Mouse (Mus musculus): Measurements from ENCODE around the gene Soga3. TPM values are rescaled to one million over a fixed set of nuclear protein-coding genes. Genes with fewer than 3 reads are reported as not detected.

The Soga3 gene
- 72.8 and 90.4 TPM in 2 replicates for polyA plus RNA-seq (2016; fragmentation: Nextera tagmentation; extraction: Ambion mirVana)

DNA sequence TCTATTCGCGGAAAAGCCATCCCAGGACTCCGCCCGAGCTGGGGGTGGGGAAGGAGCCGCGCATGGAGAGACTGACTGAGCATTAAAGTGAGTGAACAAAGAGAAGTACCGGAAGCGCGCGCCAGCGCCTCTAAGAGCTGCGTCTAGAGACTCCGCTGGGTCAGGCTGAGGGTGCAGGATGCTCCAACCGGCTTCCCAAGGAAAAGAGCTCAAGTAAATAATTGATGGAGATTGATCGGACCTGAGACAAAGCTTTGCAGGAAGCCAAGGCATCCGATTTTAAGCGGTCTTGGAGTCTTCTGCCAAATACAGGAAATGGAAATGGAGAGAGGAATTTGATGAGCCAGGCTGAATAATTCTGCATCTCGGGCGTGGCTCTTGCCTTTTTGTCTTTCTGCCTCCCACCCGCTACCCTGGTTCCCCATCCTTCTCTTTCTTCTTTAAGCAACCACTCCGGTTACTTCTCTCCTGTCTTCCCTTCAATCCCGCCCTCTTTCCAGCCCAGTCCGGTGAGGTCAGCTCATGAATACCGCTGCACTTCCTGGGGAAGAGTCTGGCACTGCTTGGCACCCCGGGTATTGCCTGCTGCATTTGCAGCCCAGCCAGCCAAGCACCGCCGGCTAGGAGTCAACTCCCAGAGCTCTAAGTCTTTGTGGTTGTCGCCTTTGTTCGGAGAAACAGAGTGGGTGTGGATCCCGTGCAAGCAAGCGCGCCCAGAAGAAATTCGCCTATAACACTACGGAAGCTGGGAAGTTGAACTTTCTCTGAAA is at the start of gene Soga3:
Gene Soga3, plus strand, starts transcription at position 274 of the 770 bp plus-strand sequence.
- Histone ChIP-seq H3K27me3 (no peaks in the 10 kb centered on the region; the same call in 1 of the 2 replicates), H3K9ac (peak within 1 kb of the TSS; percentile 86), H3K36me3 (no peaks in the 10 kb centered on the region), H3K4me3 (peak within 1 kb of the TSS; percentile 62), H3K4me2 (replicated peaks) (peak within 1 kb of the TSS; percentile 86), H3K4me1 (peaks cover 15% of the 10 kb centered on the region), H3K27ac (peak within 1 kb of the TSS; percentile 96), H3K9me3 (replicated peaks) (no peaks in the 10 kb centered on the region)
- 1% methylated on average over 34 of the region's 34 CpGs for WGBS
- ATAC-seq (ENCODE audit: low FRiP score), result peak; percentile 90

DNA sequence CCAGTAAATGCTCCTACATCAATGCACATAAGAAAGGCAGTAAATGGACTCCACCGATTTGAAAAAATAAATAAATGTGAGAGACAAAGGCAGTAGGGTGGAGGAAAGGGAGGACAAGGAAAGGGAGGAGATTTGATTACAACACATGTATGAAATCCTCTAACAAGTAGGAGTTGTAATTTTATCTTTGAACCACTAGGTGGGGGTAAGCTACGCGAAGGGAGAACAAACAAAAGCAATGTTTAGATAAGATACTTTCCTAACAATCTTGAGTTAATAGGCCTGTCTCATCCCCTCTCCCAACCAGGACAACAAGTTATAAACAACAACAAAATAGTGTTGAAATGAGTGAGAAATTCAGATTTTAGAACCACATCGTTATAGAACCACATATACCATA is 36.7 kb upstream of the Soga3 start:
- H3K9ac ChIP-seq, result no peak overlapping the region
- ATAC-seq (ENCODE audit: low FRiP score), result 0 out of 2 replicates have a peak, but pooled peaks have one; percentile 11
- H3K27ac ChIP-seq, result no peak overlapping the region
- no peak overlapping the region for H3K4me3 ChIP-seq
- no peaks in the 10 kb centered on the region for H3K36me3 ChIP-seq
- no peaks in the 10 kb centered on the region for H3K4me1 ChIP-seq
- H3K27me3 ChIP-seq, result no peaks in the 10 kb centered on the region
- WGBS, result 14% methylated on average over 4 of the region's 4 CpGs
- H3K9me3 ChIP-seq (replicated peaks), result no peaks in the 10 kb centered on the region
- H3K4me2 ChIP-seq (replicated peaks), result no peak overlapping the region

DNA sequence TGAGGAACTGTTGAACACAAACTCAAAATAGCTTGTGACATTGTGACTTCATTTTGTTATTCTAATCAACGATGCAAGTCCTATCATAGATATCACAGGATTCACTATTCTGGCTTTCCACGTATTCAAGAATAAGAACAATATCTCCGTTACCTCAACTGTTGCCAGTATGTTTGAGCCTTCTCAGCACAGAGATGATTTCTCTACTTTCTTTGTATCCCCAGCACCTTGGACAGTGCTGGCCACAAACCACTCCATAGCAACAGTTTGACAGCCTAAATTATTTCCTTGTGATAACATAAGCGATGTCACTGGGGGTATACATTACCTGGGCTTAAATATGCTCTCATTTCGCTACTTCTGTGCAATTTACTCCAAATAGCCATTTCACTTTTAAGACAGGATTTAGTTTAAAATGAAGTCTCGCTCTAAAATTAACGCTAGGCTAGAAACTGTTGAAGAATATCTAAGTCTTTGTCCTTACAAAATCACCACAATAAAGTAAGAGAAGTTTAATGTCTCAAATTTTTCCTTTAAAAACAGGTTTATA is 1.0 kb upstream of the Soga3 start:
- H3K27me3 ChIP-seq, result no peaks in the 10 kb centered on the region; the same call in 1 of the 2 replicates
- no peaks in the 10 kb centered on the region for H3K9me3 ChIP-seq (replicated peaks)
- peak overlapping the region; percentile 29; the same call in 1 of the 2 replicates for H3K9ac ChIP-seq
- peak overlapping the region; percentile 86 for H3K4me2 ChIP-seq (replicated peaks)
- no peaks in the 10 kb centered on the region for H3K36me3 ChIP-seq
- no peak overlapping the region for H3K27ac ChIP-seq
- WGBS, result 32% methylated on average over 7 of the region's 7 CpGs
- ATAC-seq (ENCODE audit: low FRiP score), result no peak
- H3K4me3 ChIP-seq, result 0 out of 2 replicates have a peak overlapping the region, but pooled peaks have one; percentile 18
- H3K4me1 ChIP-seq, result peaks cover 7% of the 10 kb centered on the region

- no peak for ATAC-seq (ENCODE audit: low FRiP score)
- H3K4me1 ChIP-seq, result peaks cover 19% of the 10 kb centered on the region
- H3K36me3 ChIP-seq, result no peaks in the 10 kb centered on the region
- no peaks in the 10 kb centered on the region for H3K9me3 ChIP-seq (replicated peaks)
- no peaks in the 10 kb centered on the region; the same call in 1 of the 2 replicates for H3K27me3 ChIP-seq
- peak overlapping the region; percentile 62 for H3K4me3 ChIP-seq
- H3K27ac ChIP-seq, result peak overlapping the region; percentile 96
- H3K4me2 ChIP-seq (replicated peaks), result peak overlapping the region; percentile 86
- peak overlapping the region; percentile 86 for H3K9ac ChIP-seq
- WGBS, result 9% methylated on average over 7 of the region's 12 CpGs
Observed at GRCm38 (mm10) chr10:29144612-29145405, 1.2 kb downstream of the Soga3 start.

DNA sequence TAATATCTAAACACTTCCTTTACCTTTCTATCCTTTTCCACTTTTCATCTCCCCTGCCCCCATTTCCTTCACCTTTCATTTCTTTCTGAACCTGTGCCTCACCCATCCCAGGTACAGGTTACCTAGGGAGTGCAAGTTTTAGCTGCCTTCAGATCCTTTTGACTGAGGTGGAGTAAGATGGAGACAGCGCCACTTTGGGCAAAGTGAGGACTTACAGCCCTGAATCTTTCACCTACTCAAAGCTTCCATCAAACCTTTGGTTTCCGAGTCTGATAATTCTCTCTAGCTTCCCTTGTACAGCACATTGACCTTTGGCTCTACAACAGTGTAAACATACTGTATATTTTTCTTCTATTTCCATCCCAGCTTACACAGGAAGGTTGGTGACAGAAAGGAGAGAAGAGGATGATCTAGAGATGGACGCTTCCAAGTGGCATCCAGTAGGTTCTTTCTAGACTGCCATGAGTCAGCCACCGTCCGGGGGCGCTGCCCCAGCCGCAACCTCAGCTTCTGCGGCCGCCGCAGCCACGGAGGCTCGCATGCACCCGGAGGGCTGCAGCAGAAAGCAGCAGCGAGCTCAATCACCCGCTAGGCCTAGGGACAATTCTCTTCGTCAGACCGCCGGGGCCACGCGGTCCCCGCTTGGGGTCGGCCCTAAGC is 2.7 kb downstream of the Soga3 start:
- Histone ChIP-seq H3K9ac (peak overlapping the region; percentile 85), H3K27me3 (no peaks in the 10 kb centered on the region; the same call in 1 of the 2 replicates), H3K27ac (peak overlapping the region; percentile 97), H3K9me3 (replicated peaks) (no peaks in the 10 kb centered on the region), H3K4me2 (replicated peaks) (peak overlapping the region; percentile 86), H3K36me3 (no peaks in the 10 kb centered on the region), H3K4me1 (peaks cover 19% of the 10 kb centered on the region), H3K4me3 (peak overlapping the region; percentile 62)
- WGBS, result 1% methylated on average over 22 of the region's 22 CpGs
- ATAC-seq (ENCODE audit: low FRiP score), result peak; percentile 1

DNA sequence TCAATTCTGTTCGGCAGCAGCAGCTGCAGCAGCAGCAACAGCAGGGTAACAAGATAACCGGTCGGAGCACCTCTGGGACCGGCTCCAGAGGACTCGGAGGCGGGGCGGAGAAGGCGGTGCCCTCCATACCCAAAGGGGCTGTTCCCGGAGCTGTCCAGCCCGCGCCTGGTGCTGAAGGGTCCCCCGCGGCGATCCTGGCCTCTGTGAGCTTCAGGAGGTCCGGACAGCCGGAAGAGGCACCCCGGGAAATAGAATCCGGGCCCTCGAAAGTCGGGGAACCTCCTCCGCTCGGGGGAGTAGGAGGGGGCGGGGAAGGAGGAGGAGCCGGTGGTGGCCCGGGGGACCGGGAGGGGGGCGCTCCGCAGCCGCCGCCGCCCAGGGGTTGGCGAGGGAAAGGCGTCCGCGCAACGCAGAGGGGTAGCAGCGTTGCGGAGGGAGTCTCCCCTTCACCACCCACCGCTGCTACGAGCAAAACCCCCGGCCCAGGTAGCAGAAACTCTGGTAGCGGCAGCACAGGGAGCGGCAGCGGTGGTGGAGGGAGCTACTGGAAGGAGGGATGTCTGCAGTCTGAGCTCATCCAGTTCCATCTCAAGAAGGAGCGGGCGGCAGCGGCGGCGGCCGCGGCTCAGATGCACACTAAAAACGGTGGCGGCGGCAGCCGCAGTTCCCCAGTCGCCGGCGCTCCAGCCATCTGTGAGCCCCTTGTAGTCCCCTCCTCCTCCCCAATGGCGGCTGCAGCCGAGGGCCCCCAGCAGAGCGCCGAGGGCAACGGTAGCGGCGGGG is 3.4 kb downstream of the Soga3 start:
- Histone ChIP-seq H3K27me3 (no peaks in the 10 kb centered on the region; the same call in 1 of the 2 replicates), H3K27ac (peak overlapping the region; percentile 97), H3K9me3 (replicated peaks) (no peaks in the 10 kb centered on the region), H3K4me1 (peaks cover 19% of the 10 kb centered on the region), H3K36me3 (0 out of 2 replicates have a peak, but pooled peaks cover under 1% of the 10 kb centered on the region), H3K9ac (peak overlapping the region; percentile 85), H3K4me2 (replicated peaks) (peak overlapping the region; percentile 86), H3K4me3 (peak overlapping the region; percentile 62)
- WGBS, result under 1% methylated on average over 62 of the region's 65 CpGs
- peak; percentile 77 for ATAC-seq (ENCODE audit: low FRiP score)

DNA sequence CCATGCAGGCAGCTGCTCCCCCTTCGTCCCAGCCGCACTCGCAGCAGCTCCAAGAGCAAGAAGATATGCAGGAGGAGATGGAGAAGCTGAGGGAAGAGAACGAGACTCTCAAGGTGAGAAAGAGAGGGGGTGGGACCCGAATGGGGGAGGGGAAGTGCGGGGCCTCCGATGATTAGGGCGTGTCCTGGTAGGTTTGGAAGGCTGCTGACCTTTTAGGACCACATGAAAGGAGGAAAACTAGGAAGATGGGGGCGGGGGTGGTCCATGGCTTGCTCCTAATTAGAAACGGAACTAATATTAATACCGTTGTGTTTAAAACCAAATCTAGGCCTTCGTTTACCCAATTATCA is 4.0 kb downstream of the Soga3 start:
- peaks cover 19% of the 10 kb centered on the region for H3K4me1 ChIP-seq
- no peaks in the 10 kb centered on the region; the same call in 1 of the 2 replicates for H3K27me3 ChIP-seq
- ATAC-seq (ENCODE audit: low FRiP score), result no peak
- 0% methylated on average over 12 of the region's 12 CpGs for WGBS
- H3K9ac ChIP-seq, result peak overlapping the region; percentile 85
- H3K4me2 ChIP-seq (replicated peaks), result peak overlapping the region; percentile 86
- H3K4me3 ChIP-seq, result peak overlapping the region; percentile 62
- 0 out of 2 replicates have a peak, but pooled peaks cover 6% of the 10 kb centered on the region for H3K36me3 ChIP-seq
- no peaks in the 10 kb centered on the region for H3K9me3 ChIP-seq (replicated peaks)
- H3K27ac ChIP-seq, result peak overlapping the region; percentile 97

GRCm38 (mm10) chr10:29148076-29148475 is 4.4 kb downstream of the Soga3 start:
- Histone ChIP-seq H3K4me1 (peaks cover 19% of the 10 kb centered on the region), H3K27ac (peak overlapping the region; percentile 97), H3K27me3 (no peaks in the 10 kb centered on the region; the same call in 1 of the 2 replicates), H3K4me2 (replicated peaks) (peak overlapping the region; percentile 86), H3K36me3 (0 out of 2 replicates have a peak, but pooled peaks cover 10% of the 10 kb centered on the region), H3K4me3 (peak overlapping the region; percentile 62), H3K9ac (peak overlapping the region; percentile 85), H3K9me3 (replicated peaks) (no peaks in the 10 kb centered on the region)
- ATAC-seq (ENCODE audit: low FRiP score), result no peak
- 3% methylated on average over 21 of the region's 21 CpGs for WGBS

GRCm38 (mm10) chr10:29155304-29155703 is 11.7 kb downstream of the Soga3 start:
- H3K27ac ChIP-seq, result no peak overlapping the region
- no peak overlapping the region for H3K4me3 ChIP-seq
- H3K9ac ChIP-seq, result no peak overlapping the region
- H3K27me3 ChIP-seq, result no peaks in the 10 kb centered on the region
- H3K9me3 ChIP-seq (replicated peaks), result no peaks in the 10 kb centered on the region
- 87% methylated on average over 3 of the region's 3 CpGs for WGBS
- no peaks in the 10 kb centered on the region for H3K4me1 ChIP-seq
- peaks cover 45% of the 10 kb centered on the region for H3K36me3 ChIP-seq
- no peak for ATAC-seq (ENCODE audit: low FRiP score)
- H3K4me2 ChIP-seq (replicated peaks), result no peak overlapping the region

DNA sequence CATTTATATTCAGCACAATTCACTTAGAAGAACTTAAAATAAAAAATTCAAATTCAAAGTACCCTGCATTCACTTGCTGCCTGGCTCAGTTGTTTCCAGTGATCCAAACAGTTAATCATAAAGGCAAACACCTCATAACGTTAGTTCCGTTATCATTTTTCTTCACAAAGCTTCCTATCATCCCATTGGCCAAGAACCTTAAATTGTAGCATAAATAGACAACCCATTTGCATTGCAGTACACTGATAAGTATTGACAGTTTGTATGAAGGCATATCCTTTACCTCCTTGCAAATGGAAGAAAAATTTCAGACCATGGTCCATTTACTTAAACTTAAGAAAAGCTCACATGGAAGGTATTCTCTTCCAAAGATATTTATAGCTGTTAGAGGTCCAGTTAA is 18.0 kb downstream of the Soga3 start:
- H3K4me3 ChIP-seq, result no peak overlapping the region
- H3K9me3 ChIP-seq (replicated peaks), result no peaks in the 10 kb centered on the region
- no peak overlapping the region for H3K4me2 ChIP-seq (replicated peaks)
- H3K27me3 ChIP-seq, result no peaks in the 10 kb centered on the region
- WGBS, result 95% methylated on average over 2 of the region's 2 CpGs
- H3K36me3 ChIP-seq, result peaks cover 41% of the 10 kb centered on the region
- no peaks in the 10 kb centered on the region for H3K4me1 ChIP-seq
- H3K27ac ChIP-seq, result no peak overlapping the region
- no peak overlapping the region for H3K9ac ChIP-seq
- ATAC-seq (ENCODE audit: low FRiP score), result no peak

- Histone ChIP-seq H3K9me3 (replicated peaks) (peaks cover 3% of the 10 kb centered on the region; the same call in 1 of the 2 replicates), H3K27ac (no peak overlapping the region), H3K9ac (no peak overlapping the region), H3K4me1 (no peaks in the 10 kb centered on the region), H3K4me3 (no peak overlapping the region), H3K27me3 (no peaks in the 10 kb centered on the region), H3K4me2 (replicated peaks) (no peak overlapping the region), H3K36me3 (peaks cover 55% of the 10 kb centered on the region)
- 91% methylated on average over 2 of the region's 2 CpGs for WGBS
- ATAC-seq (ENCODE audit: low FRiP score), result no peak
Observed at GRCm38 (mm10) chr10:29173778-29174177, 30.1 kb downstream of the Soga3 start.
